Mouse (Mus musculus) embryonic facial prominence, embryonic 12.5 days (tissue): ENCODE measurements at regions not wholly inside any gene's neighbourhood (a gene's known extent, or its start where the extent isn't known, plus 50 kb on each side); places are given as distances from the start of the nearest gene placed in this dataset.

Experiments
- ATAC-seq: fragments of 200-750 bp; cut with Nextera tagmentation; 2 replicates; pipeline ENCODE4 v1.8.0; 2017; ENCODE audit not compliant: insufficient number of reproducible peaks, insufficient read depth, low FRiP score, low TSS enrichment
- H3K27ac ChIP-seq: fragments of 300-500 bp; sonication (generic); 2 replicates; pipeline ENCODE4 v1.5.1; 2016; ENCODE audit warnings: mild to moderate bottlenecking
- H3K27me3 ChIP-seq: fragments of 300-500 bp; sonication (generic); 2 replicates; pipeline ENCODE4 v1.6.1; 2016; ENCODE audit warnings: mild to moderate bottlenecking, moderate library complexity
- H3K36me3 ChIP-seq: fragments of 300-500 bp; sonication (generic); 2 replicates; pipeline ENCODE4 v1.6.1; 2016; ENCODE audit warnings: mild to moderate bottlenecking
- H3K4me1 ChIP-seq: fragments of 300-500 bp; sonication (generic); 2 replicates; pipeline ENCODE4 v1.6.1; 2016
- H3K4me2 ChIP-seq: fragments of 300-500 bp; sonication (generic); replicated peaks from 2 replicates; pipeline ENCODE4 v1.6.1; 2016; ENCODE audit warnings: mild to moderate bottlenecking, moderate library complexity
- H3K4me3 ChIP-seq: fragments of 300-500 bp; sonication (generic); 2 replicates; pipeline ENCODE4 v1.5.1; 2016; ENCODE audit warnings: mild to moderate bottlenecking
- H3K9ac ChIP-seq: fragments of 300-500 bp; sonication (generic); 2 replicates; pipeline ENCODE4 v1.6.1; 2016; ENCODE audit warnings: mild to moderate bottlenecking, moderate library complexity
- H3K9me3 ChIP-seq: fragments of 300-500 bp; sonication (generic); 2 replicates; pipeline ENCODE4 v1.6.1; 2016; ENCODE audit warnings: mild to moderate bottlenecking, moderate library complexity
- WGBS: fragments of 180-500 bp; shearing (Covaris S2); methylation state at CpG from one replicate; pipeline ENCODE4 v1.1.7; 2016; 5-methylcytosine and 5-hydroxymethylcytosine counted together

DNA sequence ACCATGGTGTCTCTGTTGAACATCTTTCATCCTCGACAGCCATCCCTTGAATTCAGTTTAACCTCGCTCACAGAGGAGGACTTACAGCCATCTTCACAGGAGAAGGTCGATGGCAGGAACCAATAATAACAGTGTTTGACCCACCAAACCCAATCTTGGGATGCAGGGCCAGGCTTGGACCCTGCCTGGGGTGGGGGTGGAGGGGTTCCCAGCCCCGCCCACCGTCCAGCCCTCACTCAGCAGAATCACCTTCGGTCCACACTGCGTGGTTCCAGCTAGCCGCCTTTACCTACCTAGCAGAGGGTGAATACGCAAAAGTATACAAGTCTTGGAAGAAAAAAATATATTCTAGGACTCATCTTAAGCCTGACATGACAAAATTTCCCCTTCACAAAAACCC is 400.5 kb upstream of the Atp11b start:
- H3K36me3 ChIP-seq = no peaks in the 10 kb centered on the region
- H3K4me3 ChIP-seq = no peak overlapping the region
- H3K4me1 ChIP-seq = 0 out of 2 replicates have a peak, but pooled peaks cover 3% of the 10 kb centered on the region
- ATAC-seq = no peak
- no peaks in the 10 kb centered on the region for H3K27me3 ChIP-seq
- H3K9me3 ChIP-seq = no peaks in the 10 kb centered on the region
- H3K27ac ChIP-seq = no peak overlapping the region
- no peak overlapping the region for H3K9ac ChIP-seq
- no peak overlapping the region for H3K4me2 ChIP-seq
- 87% methylated on average over 9 of the region's 9 CpGs for WGBS

DNA sequence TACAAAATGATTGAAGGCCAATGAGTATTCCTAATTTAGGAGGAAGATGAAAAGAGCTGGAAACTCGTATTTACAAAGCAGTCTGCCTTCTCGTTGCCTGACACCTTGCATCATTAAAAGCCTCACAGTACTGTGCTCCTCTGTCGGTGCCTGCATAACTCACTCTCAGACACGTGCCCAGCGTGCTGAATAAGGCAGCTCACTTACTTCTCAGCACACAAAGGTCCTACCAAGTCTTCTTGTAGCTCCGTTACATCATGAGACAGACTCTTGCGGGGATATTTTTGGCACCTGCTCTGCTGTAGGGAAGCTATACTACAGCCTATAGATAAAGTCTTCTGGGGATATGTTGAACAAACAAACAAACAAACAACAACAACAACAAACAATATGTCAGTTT is 400.0 kb upstream of the Atp11b start:
- Histone ChIP-seq H3K4me1 (0 out of 2 replicates have a peak, but pooled peaks cover 2% of the 10 kb centered on the region), H3K9ac (no peak overlapping the region), H3K4me3 (no peak overlapping the region), H3K4me2 (no peak overlapping the region), H3K36me3 (no peaks in the 10 kb centered on the region), H3K27ac (no peak overlapping the region), H3K27me3 (no peaks in the 10 kb centered on the region), H3K9me3 (no peaks in the 10 kb centered on the region)
- WGBS = 74% methylated on average over 7 of the region's 7 CpGs
- no peak for ATAC-seq

DNA sequence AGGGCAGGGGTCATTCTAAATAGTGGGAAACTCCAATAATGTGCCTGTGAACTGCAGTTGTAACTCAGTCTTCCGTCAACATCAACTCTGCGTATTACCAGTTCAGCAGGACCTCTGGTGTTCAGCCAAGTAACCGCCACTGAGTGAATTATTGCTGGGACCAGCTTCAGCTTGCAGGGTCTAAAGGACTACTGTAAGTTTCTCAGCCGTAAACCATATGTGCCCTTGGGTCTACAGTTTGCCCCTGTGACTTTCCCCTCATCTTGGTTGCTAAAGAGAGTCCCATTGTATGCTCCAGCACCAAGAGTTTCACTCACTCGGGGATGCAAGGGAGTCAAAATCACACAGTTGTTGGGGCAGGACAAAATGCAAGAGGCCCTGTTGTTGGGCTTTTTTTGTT is 399.6 kb upstream of the Atp11b start:
- no peaks in the 10 kb centered on the region for H3K4me1 ChIP-seq
- no peak overlapping the region for H3K4me3 ChIP-seq
- H3K9ac ChIP-seq = no peak overlapping the region
- H3K27ac ChIP-seq = no peak overlapping the region
- no peak overlapping the region for H3K4me2 ChIP-seq
- no peaks in the 10 kb centered on the region for H3K27me3 ChIP-seq
- H3K9me3 ChIP-seq = no peaks in the 10 kb centered on the region
- no peak for ATAC-seq
- WGBS = 64% methylated on average over 5 of the region's 5 CpGs
- H3K36me3 ChIP-seq = no peaks in the 10 kb centered on the region

DNA sequence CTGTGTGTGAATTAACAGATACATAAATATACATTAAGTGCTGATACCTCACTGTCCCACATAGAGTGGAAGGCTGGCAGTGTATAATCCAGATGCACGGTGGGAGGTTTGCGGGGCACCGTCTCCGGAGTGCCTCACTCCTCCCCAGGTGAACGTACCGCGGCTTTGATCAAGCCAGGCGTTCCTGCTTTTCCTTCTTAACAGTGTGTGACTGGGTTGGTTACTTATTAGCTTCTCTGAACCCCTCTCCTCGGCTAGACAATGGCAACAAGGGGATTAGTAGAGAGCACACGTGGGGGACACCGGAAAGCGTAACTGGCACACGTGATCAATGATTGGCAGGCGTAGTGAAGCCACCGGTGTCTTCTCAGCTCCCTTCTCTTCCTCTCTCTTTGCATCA is 396.8 kb upstream of the Atp11b start:
- Histone ChIP-seq H3K9me3 (no peaks in the 10 kb centered on the region), H3K27me3 (no peaks in the 10 kb centered on the region), H3K9ac (no peak overlapping the region), H3K4me2 (no peak overlapping the region), H3K4me1 (no peaks in the 10 kb centered on the region), H3K4me3 (no peak overlapping the region), H3K27ac (no peak overlapping the region), H3K36me3 (no peaks in the 10 kb centered on the region)
- ATAC-seq = no peak
- WGBS = 81% methylated on average over 15 of the region's 15 CpGs

DNA sequence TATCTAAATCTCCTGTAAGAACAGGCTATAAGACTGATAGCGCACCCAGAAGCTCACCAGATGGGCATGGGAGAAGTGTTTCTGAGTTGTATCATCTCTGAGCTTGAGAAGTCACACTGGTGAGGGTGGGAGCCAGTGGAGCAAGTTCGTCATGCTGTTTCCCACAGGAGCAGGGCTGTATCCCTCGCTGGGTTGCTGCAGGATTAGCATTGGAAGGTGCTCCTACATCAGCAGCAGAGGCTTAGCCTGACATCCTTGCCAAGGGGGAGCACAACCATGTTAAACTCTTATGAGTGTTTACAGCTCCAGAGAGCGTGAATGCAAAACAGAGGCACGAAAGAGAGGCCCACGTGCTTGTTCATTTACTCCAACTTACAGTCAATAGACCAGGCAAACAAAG is 395.4 kb upstream of the Atp11b start:
- Histone ChIP-seq H3K4me1 (no peaks in the 10 kb centered on the region), H3K9ac (no peak overlapping the region), H3K27ac (no peak overlapping the region), H3K36me3 (no peaks in the 10 kb centered on the region), H3K27me3 (no peaks in the 10 kb centered on the region), H3K4me3 (no peak overlapping the region), H3K9me3 (no peaks in the 10 kb centered on the region), H3K4me2 (no peak overlapping the region)
- no peak for ATAC-seq
- 80% methylated on average over 6 of the region's 6 CpGs for WGBS

DNA sequence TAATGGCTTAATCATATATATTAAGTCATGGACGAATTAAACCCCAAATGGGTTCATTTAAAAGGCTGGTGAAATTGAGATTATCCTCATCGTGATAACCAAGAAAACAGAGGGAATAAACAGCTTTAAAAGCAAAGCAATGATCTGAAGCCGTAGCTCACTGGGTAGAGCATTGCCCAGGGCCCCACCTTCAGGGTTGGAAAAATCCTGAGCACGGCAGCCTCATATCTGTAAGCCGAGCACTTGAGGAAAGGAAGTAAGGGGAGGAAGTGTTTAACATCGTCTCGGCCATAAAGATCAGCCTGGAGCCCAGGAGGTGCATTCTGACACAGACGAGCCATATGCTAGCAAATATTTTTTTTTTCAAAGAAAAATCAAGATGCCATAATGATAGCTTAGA is 394.6 kb upstream of the Atp11b start:
- H3K27me3 ChIP-seq = no peaks in the 10 kb centered on the region
- H3K4me1 ChIP-seq = no peaks in the 10 kb centered on the region
- no peak for ATAC-seq
- H3K9ac ChIP-seq = no peak overlapping the region
- 42% methylated on average over 8 of the region's 8 CpGs for WGBS
- H3K9me3 ChIP-seq = no peaks in the 10 kb centered on the region
- H3K27ac ChIP-seq = no peak overlapping the region
- no peak overlapping the region for H3K4me3 ChIP-seq
- H3K4me2 ChIP-seq = no peak overlapping the region
- H3K36me3 ChIP-seq = no peaks in the 10 kb centered on the region

DNA sequence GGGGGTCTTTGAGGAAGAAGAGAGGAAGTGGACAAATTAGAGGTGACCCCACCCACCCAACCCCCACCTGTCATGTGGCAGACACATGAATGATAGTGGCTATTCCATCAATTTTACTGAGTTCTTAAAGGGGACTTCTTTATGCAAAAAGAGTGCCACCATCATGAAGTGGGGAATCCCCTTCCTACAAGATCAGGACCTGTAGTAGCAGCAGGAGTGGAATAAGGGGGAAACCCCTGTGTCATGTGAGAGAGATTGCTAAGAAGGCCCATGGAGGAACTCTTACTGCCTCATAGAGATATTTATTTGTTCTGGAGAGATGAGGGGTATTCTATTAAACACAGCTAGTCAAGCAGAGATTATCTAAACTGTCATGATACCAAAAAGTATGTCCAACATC is 393.4 kb upstream of the Atp11b start:
- H3K9me3 ChIP-seq = no peaks in the 10 kb centered on the region
- ATAC-seq = no peak
- no peaks in the 10 kb centered on the region for H3K36me3 ChIP-seq
- no peak overlapping the region for H3K4me3 ChIP-seq
- no peak overlapping the region for H3K27ac ChIP-seq
- H3K4me1 ChIP-seq = no peaks in the 10 kb centered on the region
- H3K27me3 ChIP-seq = no peaks in the 10 kb centered on the region
- H3K9ac ChIP-seq = no peak overlapping the region
- H3K4me2 ChIP-seq = no peak overlapping the region

DNA sequence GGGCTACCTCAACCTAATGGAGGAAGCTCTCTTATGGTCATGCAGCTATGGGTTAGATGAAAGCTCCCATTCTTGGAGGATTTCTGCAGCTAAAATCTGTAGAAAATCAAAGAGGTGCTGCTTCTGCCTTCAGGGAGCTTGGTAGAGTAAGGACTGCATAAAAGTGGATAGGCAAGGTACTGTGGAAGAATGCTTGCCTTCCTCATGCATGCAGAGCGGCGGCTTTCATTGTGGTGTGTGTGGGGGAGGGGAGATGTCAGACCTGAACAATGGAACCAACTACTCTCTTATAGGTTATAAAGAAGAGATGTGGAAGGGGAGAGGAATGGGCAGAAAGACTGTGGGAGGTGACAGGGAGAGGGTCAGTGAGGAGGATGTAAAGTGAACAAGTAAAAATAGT is 392.8 kb upstream of the Atp11b start:
- H3K27ac ChIP-seq = no peak overlapping the region
- no peaks in the 10 kb centered on the region for H3K9me3 ChIP-seq
- no peak overlapping the region for H3K4me3 ChIP-seq
- ATAC-seq = no peak
- no peaks in the 10 kb centered on the region for H3K27me3 ChIP-seq
- WGBS = 90% methylated on average over 2 of the region's 2 CpGs
- H3K36me3 ChIP-seq = no peaks in the 10 kb centered on the region
- no peak overlapping the region for H3K9ac ChIP-seq
- H3K4me2 ChIP-seq = no peak overlapping the region
- H3K4me1 ChIP-seq = no peaks in the 10 kb centered on the region

DNA sequence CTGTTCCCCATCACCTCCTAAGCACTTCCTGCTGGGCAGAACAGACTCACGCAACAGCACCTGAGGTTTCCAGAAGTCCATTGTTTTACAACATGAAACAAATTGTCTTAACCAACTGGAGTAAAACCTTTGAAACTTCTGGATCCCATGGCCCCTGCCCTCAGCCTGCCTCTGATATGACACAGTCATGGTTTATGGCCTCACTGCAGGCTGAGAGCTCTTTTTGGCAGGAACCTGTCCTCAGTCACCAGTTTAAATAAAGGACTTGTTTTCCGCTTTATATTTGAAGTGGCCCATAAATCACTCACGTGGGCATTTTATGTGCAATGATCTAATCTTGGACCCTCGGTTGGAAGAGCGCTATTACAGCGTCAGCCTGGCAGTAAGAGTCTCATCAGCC is 388.5 kb upstream of the Atp11b start:
- no peak overlapping the region for H3K9ac ChIP-seq
- H3K4me1 ChIP-seq = no peaks in the 10 kb centered on the region
- H3K4me3 ChIP-seq = no peak overlapping the region
- no peaks in the 10 kb centered on the region for H3K27me3 ChIP-seq
- WGBS = 94% methylated on average over 6 of the region's 6 CpGs
- no peaks in the 10 kb centered on the region for H3K36me3 ChIP-seq
- no peak overlapping the region for H3K27ac ChIP-seq
- ATAC-seq = no peak
- no peaks in the 10 kb centered on the region for H3K9me3 ChIP-seq
- no peak overlapping the region for H3K4me2 ChIP-seq

DNA sequence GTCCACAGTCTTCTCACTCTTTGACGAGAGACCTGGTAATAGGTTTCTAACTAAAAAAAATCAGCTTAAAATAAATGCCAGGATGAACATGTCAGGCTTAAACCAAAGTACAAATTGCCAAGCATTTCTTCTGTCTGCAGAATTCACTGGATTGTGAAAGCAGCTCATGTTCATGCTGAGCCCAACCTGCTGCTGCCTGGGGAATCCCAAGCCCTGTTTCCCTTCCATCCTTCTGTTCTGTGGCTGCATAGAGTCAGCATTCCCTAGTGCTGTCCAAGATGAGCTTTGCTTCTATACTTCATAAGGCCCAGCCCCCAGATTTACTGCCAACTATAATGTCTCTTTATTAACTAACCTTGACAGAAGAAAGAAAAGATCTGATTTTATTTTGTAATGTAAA is 381.6 kb upstream of the Atp11b start:
- no peak overlapping the region for H3K4me2 ChIP-seq
- no peaks in the 10 kb centered on the region for H3K27me3 ChIP-seq
- 68% methylated on average over 1 of the region's 1 CpGs for WGBS
- H3K4me1 ChIP-seq = no peaks in the 10 kb centered on the region
- no peak overlapping the region for H3K27ac ChIP-seq
- no peak overlapping the region for H3K4me3 ChIP-seq
- no peak for ATAC-seq
- H3K9me3 ChIP-seq = no peaks in the 10 kb centered on the region
- H3K36me3 ChIP-seq = no peaks in the 10 kb centered on the region
- H3K9ac ChIP-seq = no peak overlapping the region

DNA sequence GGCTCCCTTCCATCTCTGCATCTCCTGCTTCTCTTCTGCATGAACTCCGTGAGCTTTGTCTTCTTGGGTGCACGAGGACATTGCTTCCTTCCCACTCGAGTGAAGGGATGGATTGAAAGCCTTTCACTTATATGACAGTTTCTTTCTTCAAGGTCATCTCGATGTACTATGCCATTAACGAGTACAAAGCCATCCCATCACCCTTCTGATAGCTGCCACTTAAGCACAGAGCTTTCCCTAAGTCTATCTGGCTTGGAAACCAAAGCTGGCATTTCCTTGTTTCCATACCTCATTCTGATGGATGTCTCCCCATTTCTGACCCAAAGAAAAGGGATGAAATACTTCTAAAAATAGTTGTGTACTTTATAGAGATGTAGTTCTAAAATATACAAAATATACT is 366.5 kb upstream of the Atp11b start:
- Histone ChIP-seq H3K4me3 (no peak overlapping the region), H3K27me3 (no peaks in the 10 kb centered on the region), H3K4me1 (no peaks in the 10 kb centered on the region), H3K4me2 (no peak overlapping the region), H3K27ac (no peak overlapping the region), H3K36me3 (no peaks in the 10 kb centered on the region), H3K9me3 (no peaks in the 10 kb centered on the region), H3K9ac (no peak overlapping the region)
- ATAC-seq = no peak
- WGBS = 76% methylated on average over 5 of the region's 5 CpGs

DNA sequence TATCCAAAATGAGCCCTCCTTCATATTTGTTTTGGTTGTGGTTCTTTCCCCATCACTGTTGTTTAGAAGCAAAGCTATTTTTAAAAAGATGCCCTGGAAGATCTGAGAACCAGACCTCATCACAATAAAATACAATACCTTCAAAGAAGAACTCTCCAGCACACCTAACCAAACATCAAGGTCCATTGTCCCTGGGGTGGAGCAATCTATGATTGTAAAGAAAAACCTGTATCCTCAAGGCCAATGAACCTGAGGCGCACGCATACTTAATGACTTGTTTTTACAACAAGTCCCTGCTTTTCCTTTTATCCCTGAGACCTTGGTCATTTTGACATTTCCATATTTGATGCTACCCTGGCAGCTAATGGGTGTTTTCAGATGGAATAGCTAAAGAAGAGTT is 361.2 kb upstream of the Atp11b start:
- Histone ChIP-seq H3K4me1 (no peaks in the 10 kb centered on the region), H3K36me3 (no peaks in the 10 kb centered on the region), H3K9me3 (no peaks in the 10 kb centered on the region), H3K4me2 (no peak overlapping the region), H3K4me3 (no peak overlapping the region), H3K9ac (no peak overlapping the region), H3K27me3 (no peaks in the 10 kb centered on the region), H3K27ac (no peak overlapping the region)
- ATAC-seq = no peak
- WGBS = 97% methylated on average over 2 of the region's 2 CpGs

DNA sequence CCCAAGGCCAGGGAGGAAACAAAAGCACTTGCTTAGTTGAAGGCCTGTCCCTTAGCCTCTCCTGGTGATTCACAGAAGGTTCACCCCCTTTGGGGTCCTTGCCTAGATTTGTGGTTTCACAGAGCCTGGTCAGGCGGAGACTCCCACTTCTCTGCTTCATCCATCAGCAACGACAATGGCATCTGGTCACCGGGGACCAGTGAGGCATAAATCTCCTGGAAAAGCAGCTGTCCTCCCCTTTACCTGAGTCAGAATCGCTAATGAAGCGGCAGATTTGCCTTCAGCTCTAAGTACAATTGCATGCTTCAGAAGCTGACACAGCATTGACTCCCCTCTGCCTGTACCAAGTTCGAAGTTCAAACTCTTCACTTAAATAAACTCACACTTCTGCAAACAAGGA is 353.7 kb upstream of the Atp11b start:
- Histone ChIP-seq H3K36me3 (no peaks in the 10 kb centered on the region), H3K9me3 (no peaks in the 10 kb centered on the region), H3K4me1 (no peaks in the 10 kb centered on the region; the same call in 1 of the 2 replicates), H3K4me2 (no peak overlapping the region), H3K4me3 (no peak overlapping the region), H3K27ac (no peak overlapping the region), H3K27me3 (no peaks in the 10 kb centered on the region), H3K9ac (no peak overlapping the region)
- 69% methylated on average over 6 of the region's 6 CpGs for WGBS
- no peak for ATAC-seq
